Mouse (Mus musculus): ENCODE results near the gene Elp4. TPM values are rescaled to one million over a fixed set of nuclear protein-coding genes. Genes with fewer than 3 reads are reported as not detected.

The Elp4 gene
- polyA plus RNA-seq, 1 experiment from 2014 or later, result 42.2 TPM

Other genes starting within 250 kb of the Elp4 start
- gene Pax6, start 235.7 kb downstream of the Elp4 start, polyA plus RNA-seq (2015; fragmentation: Nextera tagmentation; extraction: Ambion mirVana), result 0.09 and 0.13 TPM in 2 replicates
- 116 and 119 TPM in 2 replicates for gene Immp1l, start 74 bp upstream of the Elp4 start, polyA plus RNA-seq (2015; fragmentation: Nextera tagmentation; extraction: Ambion mirVana)
- gene Dnajc24, start 99.0 kb upstream of the Elp4 start, polyA plus RNA-seq (2015; fragmentation: Nextera tagmentation; extraction: Ambion mirVana), result 29.0 and 39.2 TPM in 2 replicates